ENCODE assay signal across 8 mouse cellular contexts in the genomic region with DNA sequence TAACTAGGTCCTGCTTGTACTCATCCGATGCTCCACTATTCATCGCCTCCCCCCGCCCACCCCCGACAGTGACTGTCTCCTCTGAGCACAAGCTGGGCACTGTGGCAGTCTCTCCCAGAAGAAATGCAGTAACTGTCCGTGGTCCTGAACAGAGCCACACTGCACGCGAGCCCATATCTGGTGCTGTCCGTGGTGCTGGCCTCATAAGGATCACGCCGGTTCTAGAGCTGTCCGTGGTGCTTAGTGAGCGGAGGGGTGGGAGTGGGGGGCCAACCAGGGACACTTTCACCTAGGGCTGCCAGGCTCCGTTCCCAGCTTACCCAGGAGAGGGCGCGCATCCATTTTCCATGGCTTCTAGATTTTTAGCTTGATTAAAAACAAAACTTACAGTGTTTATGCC. TPM values are rescaled to one million over a fixed set of nuclear protein-coding genes. Genes with fewer than 3 reads are reported as not detected.
DNase-seq lines count a peak whose midpoint lies in the region; ATAC-seq lines count a peak whose summit lies in the region.

No protein-coding gene starts in this region.

- no peak overlapping the region for H3K27ac ChIP-seq in forebrain, embryonic 16.5 days (ENCODE audit: low read length)
- H3K27ac ChIP-seq in lung, embryonic 16.5 days (ENCODE audit: low read length), result no peak overlapping the region

- DNase-seq in CD4-positive helper T cell, adult 2 months (ENCODE audit: low read depth, low spot score), result peak; percentile 67
- peak; percentile 94 for DNase-seq in adrenal gland, postnatal 10 days
- peak; percentile 83 to 89 for DNase-seq in heart, postnatal 36 days
- DNase-seq in large intestine, adult 2 months (ENCODE audit: low read depth, low spot score), result peak; percentile 58
- peak; percentile 91 for DNase-seq in retina, embryonic 14.5 days (ENCODE audit: low spot score)
- DNase-seq in thymus, postnatal 36 days, result peak; percentile 71 to 77

- WGBS in forebrain, embryonic 16.5 days, result 12% methylated on average over 15 of the region's 15 CpGs
- WGBS in large intestine, adult 2 months, result 7% methylated on average over 15 of the region's 15 CpGs
- WGBS in lung, embryonic 16.5 days, result 3% methylated on average over 15 of the region's 15 CpGs

- no peaks in the 10 kb centered on the region for H3K36me3 ChIP-seq in forebrain, embryonic 16.5 days (ENCODE audit: control insufficient read depth, insufficient read depth)
- H3K36me3 ChIP-seq in lung, embryonic 16.5 days (ENCODE audit: control insufficient read depth, insufficient read depth, low read length), result no peaks in the 10 kb centered on the region

- no peaks in the 10 kb centered on the region for H3K9me3 ChIP-seq in forebrain, embryonic 16.5 days (ENCODE audit: control insufficient read depth, low read length)
- no peaks in the 10 kb centered on the region for H3K9me3 ChIP-seq in lung, embryonic 16.5 days (ENCODE audit: control insufficient read depth, low read length)

- intact Hi-C loops in heart, postnatal 36 days (cut with DNase I), result loop anchor here (2.0 kb wide), 1 partner anchor 25 kb away; no protein-coding TSS in a partner anchor

- peak; percentile 32; the same call in 1 of the 2 replicates for ATAC-seq in forebrain, embryonic 16.5 days
- ATAC-seq in lung, embryonic 16.5 days (ENCODE audit: low read depth), result peak; percentile 85

- no peak overlapping the region for H3K4me3 ChIP-seq in forebrain, embryonic 16.5 days (replicated peaks; ENCODE audit: low read length)
- H3K4me3 ChIP-seq in lung, embryonic 16.5 days (ENCODE audit: low read length), result no peak overlapping the region

- H3K4me1 ChIP-seq in forebrain, embryonic 16.5 days (replicated peaks; ENCODE audit: control insufficient read depth, insufficient read depth, low read length), result peaks cover 43% of the 10 kb centered on the region
- H3K4me1 ChIP-seq in lung, embryonic 16.5 days (replicated peaks; ENCODE audit: control insufficient read depth, insufficient read depth, low read length), result no peaks in the 10 kb centered on the region

- no peaks in the 10 kb centered on the region for H3K27me3 ChIP-seq in forebrain, embryonic 16.5 days (replicated peaks; ENCODE audit: control insufficient read depth, insufficient read depth, low read length)
- no peaks in the 10 kb centered on the region for H3K27me3 ChIP-seq in lung, embryonic 16.5 days (ENCODE audit: control insufficient read depth, insufficient read depth, low read depth, low read length)

- H3K4me2 ChIP-seq in forebrain, embryonic 16.5 days (ENCODE audit: low read length), result no peak overlapping the region
- no peak overlapping the region for H3K4me2 ChIP-seq in lung, embryonic 16.5 days (ENCODE audit: low read depth, low read length)

- H3K9ac ChIP-seq in forebrain, embryonic 16.5 days (replicated peaks; ENCODE audit: low read depth, low read length), result no peak overlapping the region
- no peak overlapping the region for H3K9ac ChIP-seq in lung, embryonic 16.5 days (ENCODE audit: low read length)

RNA-seq across cellular contexts. Expression of a gene that starts 26.4 kb away (rescaled TPM):
- total RNA-seq in adrenal gland, postnatal 10 days (2021), result 1 to 10 TPM; 1.3 to 2.5 TPM
- polyA plus RNA-seq in forebrain, embryonic 16.5 days (2015; fragmentation: Nextera tagmentation; extraction: Ambion mirVana), result 9.7 and 10.2 TPM in 2 replicates
- total RNA-seq in heart, postnatal 36 days (2021), result 1 to 10 TPM; 1.0 to 1.3 TPM
- 4.4 and 8.8 TPM in 2 replicates for polyA plus RNA-seq in large intestine, adult 2 months (2012; rRNA removed)
- polyA plus RNA-seq in lung, embryonic 16.5 days (2015; fragmentation: Nextera tagmentation; extraction: Ambion mirVana), result 0.11 and 0.55 TPM in 2 replicates
